Mouse (Mus musculus) kidney, adult 2 months (tissue): ENCODE results near the gene Dock6.

Experiments
- CTCF ChIP-seq: fragments of 200-500 bp; conservative IDR thresholded peaks from 2 replicates; pipeline ENCODE4 v1.5.1; 2011; ENCODE audit warnings: low read depth, mild to moderate bottlenecking, control low read depth, low read length, moderate library complexity, mixed read lengths; ENCODE audit not compliant: insufficient read depth, insufficient read length
- POLR2A ChIP-seq: fragments of 200-500 bp; IDR thresholded peaks from one replicate; pipeline ENCODE4 v1.6.1; 2011; ENCODE audit warnings: low read depth, low read length, control low read depth

GRCm38 (mm10) chr9:21760155-21761088 is 92.0 kb downstream of the Dock6 start, which contains the start of gene Spc24:
- TF ChIP-seq POLR2A (no peak), CTCF (no peak; the same call in 1 of the 2 replicates)
